Mouse (Mus musculus): Measurements from ENCODE around the gene Unc79. TPM values are rescaled to one million over a fixed set of nuclear protein-coding genes. Genes with fewer than 3 reads are reported as not detected.

The Unc79 gene
- polyA plus RNA-seq, 1 experiment = 0.13 TPM

- no peak for TF ChIP-seq POLR2A (IDR thresholded peaks at IDR 0.05; ENCODE audit: low read depth, low read length)
- no peak for TF ChIP-seq CTCF (conservative IDR thresholded peaks at IDR 0.05; ENCODE audit: insufficient read depth, insufficient read length, low read depth, low read length)
- Histone ChIP-seq H3K4me3 (ENCODE audit: insufficient read depth, low read depth, low read length) (no peak overlapping the region), H3K36me3 (ENCODE audit: control insufficient read depth, insufficient read depth, low read length) (no peaks in the 10 kb centered on the region), H3K27ac (ENCODE audit: insufficient read depth, low read depth, low read length) (no peak overlapping the region), H3K27me3 (replicated peaks; ENCODE audit: control insufficient read depth, insufficient read depth, low read length) (no peaks in the 10 kb centered on the region), H3K4me1 (ENCODE audit: control insufficient read depth, insufficient read depth, low read length) (no peaks in the 10 kb centered on the region)
- peak; percentile 54 for DNase-seq
- 22% methylated on average over 10 of the region's 10 CpGs for WGBS
Observed at GRCm38 (mm10) chr12:103214270-103214669, 265.6 kb downstream of the Unc79 start.

DNA sequence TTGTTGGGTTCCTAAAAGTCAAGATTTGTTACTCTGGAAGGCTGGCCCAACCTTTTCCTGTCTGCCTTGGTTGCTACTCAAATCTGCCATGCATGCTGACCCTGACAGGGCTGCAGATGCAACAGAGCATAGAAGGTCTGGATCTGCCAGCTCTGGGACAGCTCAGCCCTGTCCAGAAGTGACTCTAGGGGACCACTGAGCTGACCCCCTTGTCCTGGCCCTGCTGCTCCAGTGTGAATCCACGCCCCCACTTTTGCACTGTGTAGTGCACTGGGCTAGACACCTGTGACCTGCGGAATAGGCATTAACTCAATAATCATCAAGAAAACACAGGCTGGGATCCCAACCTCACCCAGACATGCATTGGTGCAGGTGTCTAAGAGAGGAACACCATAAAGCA, 266.1 kb downstream of the Unc79 start:
- Histone ChIP-seq H3K4me1 (ENCODE audit: control insufficient read depth, insufficient read depth, low read length) (no peaks in the 10 kb centered on the region), H3K27me3 (replicated peaks; ENCODE audit: control insufficient read depth, insufficient read depth, low read length) (no peaks in the 10 kb centered on the region), H3K4me3 (ENCODE audit: insufficient read depth, low read depth, low read length) (no peak overlapping the region), H3K27ac (ENCODE audit: insufficient read depth, low read depth, low read length) (no peak overlapping the region), H3K36me3 (ENCODE audit: control insufficient read depth, insufficient read depth, low read length) (no peaks in the 10 kb centered on the region)
- DNase-seq = no peak
- TF ChIP-seq POLR2A (IDR thresholded peaks at IDR 0.05; ENCODE audit: low read depth, low read length) (no peak), CTCF (conservative IDR thresholded peaks at IDR 0.05; ENCODE audit: insufficient read depth, insufficient read length, low read depth, low read length) (no peak)
- WGBS = 83% methylated on average over 2 of the region's 2 CpGs

DNA sequence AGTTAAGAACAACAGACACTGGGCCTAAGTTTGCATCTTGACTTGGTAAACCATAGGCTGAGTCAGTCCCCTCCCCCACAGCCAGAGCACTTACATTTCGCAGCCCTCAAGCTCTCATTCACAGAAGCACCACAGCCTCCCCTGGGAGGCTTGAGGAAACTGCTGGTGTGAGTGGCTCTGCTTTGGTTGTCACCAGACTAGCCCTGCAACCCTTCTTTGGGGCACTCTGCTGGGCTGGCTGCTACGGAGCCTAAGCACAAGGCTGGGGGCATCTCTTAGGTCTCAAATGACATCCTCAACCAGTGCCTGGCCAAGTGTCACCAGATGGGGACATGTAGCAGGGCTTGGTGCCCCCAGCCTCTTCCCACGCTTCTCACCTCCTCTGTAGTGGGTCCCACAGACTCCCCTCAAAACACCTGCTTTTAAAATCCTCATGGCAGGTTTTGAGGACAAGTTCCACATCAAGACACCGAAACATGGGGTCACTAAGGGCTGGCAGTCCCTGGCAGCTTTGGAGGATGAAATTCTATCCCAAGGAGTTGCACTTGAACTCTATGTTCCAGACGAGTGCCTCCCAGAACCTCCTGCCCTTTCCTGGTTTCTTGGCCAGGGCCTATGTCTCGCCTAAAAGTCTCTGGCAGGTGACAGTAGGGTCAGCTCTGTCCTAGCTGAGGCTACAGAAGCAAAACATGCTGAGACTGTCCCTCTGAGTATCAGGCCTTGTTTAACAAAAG, 267.4 kb downstream of the Unc79 start:
- TF ChIP-seq POLR2A (IDR thresholded peaks at IDR 0.05; ENCODE audit: low read depth, low read length) (no peak), CTCF (conservative IDR thresholded peaks at IDR 0.05; ENCODE audit: insufficient read depth, insufficient read length, low read depth, low read length) (no peak)
- Histone ChIP-seq H3K36me3 (ENCODE audit: control insufficient read depth, insufficient read depth, low read length) (no peaks in the 10 kb centered on the region), H3K4me1 (ENCODE audit: control insufficient read depth, insufficient read depth, low read length) (no peaks in the 10 kb centered on the region), H3K27me3 (replicated peaks; ENCODE audit: control insufficient read depth, insufficient read depth, low read length) (no peaks in the 10 kb centered on the region), H3K27ac (ENCODE audit: insufficient read depth, low read depth, low read length) (no peak overlapping the region), H3K4me3 (ENCODE audit: insufficient read depth, low read depth, low read length) (no peak overlapping the region)
- 51% methylated on average over 6 of the region's 6 CpGs for WGBS
- peak; percentile 49 for DNase-seq

GRCm38 (mm10) chr12:103223671-103224070, 275.0 kb downstream of the Unc79 start:
- H3K27me3 ChIP-seq (replicated peaks; ENCODE audit: control insufficient read depth, insufficient read depth, low read length) = no peaks in the 10 kb centered on the region
- no peak overlapping the region for H3K27ac ChIP-seq (ENCODE audit: insufficient read depth, low read depth, low read length)
- H3K4me1 ChIP-seq (ENCODE audit: control insufficient read depth, insufficient read depth, low read length) = no peaks in the 10 kb centered on the region
- no peak for TF ChIP-seq CTCF (conservative IDR thresholded peaks at IDR 0.05; ENCODE audit: insufficient read depth, insufficient read length, low read depth, low read length)
- TF ChIP-seq POLR2A (IDR thresholded peaks at IDR 0.05; ENCODE audit: low read depth, low read length) = no peak
- no peak for DNase-seq
- 91% methylated on average over 9 of the region's 9 CpGs for WGBS
- no peak overlapping the region for H3K4me3 ChIP-seq (ENCODE audit: insufficient read depth, low read depth, low read length)
- H3K36me3 ChIP-seq (ENCODE audit: control insufficient read depth, insufficient read depth, low read length) = no peaks in the 10 kb centered on the region

DNA sequence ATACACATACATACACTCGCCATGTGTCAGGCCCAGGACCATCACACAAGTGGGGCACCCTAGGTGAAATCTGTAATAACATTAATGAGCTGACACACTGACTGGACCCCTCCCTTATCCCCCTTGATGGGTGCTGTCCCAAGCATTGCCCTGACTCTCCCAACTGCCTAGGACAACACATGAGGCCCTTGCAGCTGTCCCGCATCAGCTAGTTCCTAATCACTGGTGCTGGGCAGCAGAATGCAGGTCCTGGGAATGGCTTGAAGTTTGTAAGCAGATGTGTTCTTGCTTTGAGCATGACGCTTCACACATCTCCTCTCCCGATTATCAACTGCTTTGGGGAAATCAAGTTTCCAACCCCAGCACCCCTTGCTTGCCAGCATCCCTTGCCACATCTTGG, 277.5 kb downstream of the Unc79 start:
- no peaks in the 10 kb centered on the region for H3K27me3 ChIP-seq (replicated peaks; ENCODE audit: control insufficient read depth, insufficient read depth, low read length)
- no peaks in the 10 kb centered on the region for H3K4me1 ChIP-seq (ENCODE audit: control insufficient read depth, insufficient read depth, low read length)
- H3K36me3 ChIP-seq (ENCODE audit: control insufficient read depth, insufficient read depth, low read length) = no peaks in the 10 kb centered on the region
- TF ChIP-seq POLR2A (IDR thresholded peaks at IDR 0.05; ENCODE audit: low read depth, low read length) = no peak
- TF ChIP-seq CTCF (conservative IDR thresholded peaks at IDR 0.05; ENCODE audit: insufficient read depth, insufficient read length, low read depth, low read length) = no peak
- H3K4me3 ChIP-seq (ENCODE audit: insufficient read depth, low read depth, low read length) = no peak overlapping the region
- no peak for DNase-seq
- 89% methylated on average over 4 of the region's 4 CpGs for WGBS
- H3K27ac ChIP-seq (ENCODE audit: insufficient read depth, low read depth, low read length) = no peak overlapping the region

DNA sequence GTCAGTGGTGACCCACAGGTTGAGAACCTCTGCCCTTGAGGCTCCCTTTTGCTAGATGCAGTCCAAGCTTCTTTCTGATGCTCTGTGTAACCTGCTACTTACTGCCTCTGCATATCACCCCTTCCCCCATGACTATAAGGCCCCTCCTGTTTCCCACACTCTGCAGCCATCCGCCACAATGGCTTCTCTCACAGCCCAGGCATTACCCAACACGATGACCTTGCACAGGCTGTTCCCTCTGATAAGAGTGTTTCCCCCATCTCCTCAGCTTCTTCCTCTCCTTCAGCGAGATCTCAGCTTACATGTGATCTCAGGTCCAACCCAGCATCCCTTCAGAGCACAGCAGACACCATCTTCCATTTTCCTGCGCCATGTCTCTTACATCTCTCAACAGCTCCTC, 280.4 kb downstream of the Unc79 start:
- no peak overlapping the region for H3K27ac ChIP-seq (ENCODE audit: insufficient read depth, low read depth, low read length)
- no peaks in the 10 kb centered on the region for H3K27me3 ChIP-seq (replicated peaks; ENCODE audit: control insufficient read depth, insufficient read depth, low read length)
- TF ChIP-seq POLR2A (IDR thresholded peaks at IDR 0.05; ENCODE audit: low read depth, low read length) = no peak
- no peak for TF ChIP-seq CTCF (conservative IDR thresholded peaks at IDR 0.05; ENCODE audit: insufficient read depth, insufficient read length, low read depth, low read length)
- H3K36me3 ChIP-seq (ENCODE audit: control insufficient read depth, insufficient read depth, low read length) = no peaks in the 10 kb centered on the region
- H3K4me3 ChIP-seq (ENCODE audit: insufficient read depth, low read depth, low read length) = no peak overlapping the region
- WGBS = 88% methylated on average over 4 of the region's 4 CpGs
- no peak for DNase-seq
- H3K4me1 ChIP-seq (ENCODE audit: control insufficient read depth, insufficient read depth, low read length) = no peaks in the 10 kb centered on the region

Other genes starting within 250 kb of the Unc79 start
- gene Itpk1, start 243.9 kb upstream of the Unc79 start, polyA plus RNA-seq (2012; rRNA removed) = 27.6 and 29.0 TPM in 2 replicates
- 0.49 and 0.74 TPM in 2 replicates for gene Moap1, start 205.2 kb upstream of the Unc79 start, polyA plus RNA-seq (2012; rRNA removed)
- gene Tmem251, start 205.1 kb upstream of the Unc79 start, polyA plus RNA-seq (2012; rRNA removed) = 2.2 and 2.9 TPM in 2 replicates
- not detected in 2 replicates for gene Gm28051, start 191.1 kb upstream of the Unc79 start, polyA plus RNA-seq (2012; rRNA removed)
- gene Gon7, start 191.1 kb upstream of the Unc79 start, polyA plus RNA-seq (2012; rRNA removed) = 9.3 and 10.4 TPM in 2 replicates
- gene Ubr7, start 190.9 kb upstream of the Unc79 start, polyA plus RNA-seq (2012; rRNA removed) = 12.2 and 14.8 TPM in 2 replicates
- gene Gm20604, start 190.2 kb upstream of the Unc79 start, polyA plus RNA-seq (2012; rRNA removed) = 2.5 and 3.5 TPM in 2 replicates
- 11.9 and 12.2 TPM in 2 replicates for gene Btbd7, start 70.4 kb upstream of the Unc79 start, polyA plus RNA-seq (2012; rRNA removed)
- gene Cox8c, start 49.5 kb upstream of the Unc79 start, polyA plus RNA-seq (2012; rRNA removed) = not detected in 2 replicates